Mouse (Mus musculus) kidney, postnatal 0 days (tissue): Measurements from ENCODE around the gene Tedc2. TPM values are rescaled to one million over a fixed set of nuclear protein-coding genes. Genes with fewer than 3 reads are reported as not detected.

Experiments
- ATAC-seq: fragments of 200-750 bp; cut with Nextera tagmentation; replicated peaks from 2 replicates; pipeline ENCODE4 v1.8.0; 2017; ENCODE audit warnings: low read depth, moderate number of reproducible peaks, moderate TSS enrichment, moderate library complexity; ENCODE audit not compliant: low FRiP score
- DNase-seq: peaks from one replicate; pipeline ENCODE4 v3.0.0-alpha.2; 2016; ENCODE audit warnings: low spot score
- H3K27ac ChIP-seq: fragments of 300-500 bp; sonication (generic); 2 replicates; pipeline ENCODE4 v1.5.1; 2014; ENCODE audit warnings: mild to moderate bottlenecking
- H3K27me3 ChIP-seq: fragments of 300-500 bp; sonication (generic); 2 replicates; pipeline ENCODE4 v1.6.1; 2014; ENCODE audit warnings: low read length, mixed read lengths; ENCODE audit not compliant: insufficient read depth
- H3K36me3 ChIP-seq: fragments of 300-500 bp; sonication (generic); 2 replicates; pipeline ENCODE4 v1.6.1; 2014; ENCODE audit warnings: low read length, mixed read lengths; ENCODE audit not compliant: insufficient read depth
- H3K4me1 ChIP-seq: fragments of 300-500 bp; sonication (generic); replicated peaks from 2 replicates; pipeline ENCODE4 v1.6.1; 2014; ENCODE audit warnings: antibody characterized with exemption, low read length, mixed read lengths; ENCODE audit not compliant: insufficient read depth
- H3K4me2 ChIP-seq: fragments of 300-500 bp; sonication (generic); 2 replicates; pipeline ENCODE4 v1.6.1; 2014; ENCODE audit warnings: mild to moderate bottlenecking, low read length, moderate library complexity, mixed read lengths
- H3K4me3 ChIP-seq: fragments of 300-500 bp; sonication (generic); replicated peaks from 2 replicates; pipeline ENCODE4 v1.5.1; 2014; ENCODE audit warnings: low read depth, low read length
- H3K9ac ChIP-seq: fragments of 300-500 bp; sonication (generic); 2 replicates; pipeline ENCODE4 v1.6.1; 2014; ENCODE audit warnings: low read depth, low read length
- H3K9me3 ChIP-seq: fragments of 300-500 bp; sonication (generic); replicated peaks from 2 replicates; pipeline ENCODE4 v1.6.1; 2016; ENCODE audit warnings: low read length, inconsistent platforms, mixed read lengths
- CTCF ChIP-seq: IDR thresholded peaks from 2 replicates; pipeline ENCODE4 v1.5.1; 2016; ENCODE audit warnings: antibody characterized with exemption, low read depth, mild to moderate bottlenecking, moderate library complexity
- WGBS: fragments of 180-500 bp; shearing (Covaris S2); extraction: QIAGEN DNeasy Blood & Tissue Kit; methylation state at CpG from one replicate; pipeline ENCODE4 v1.1.7; 2014; 5-methylcytosine and 5-hydroxymethylcytosine counted together
- polyA plus RNA-seq: library from polyadenylated mRNA; unstranded; fragments of >200 nt; fragmentation: Nextera tagmentation; extraction: Ambion mirVana; gene quantifications from 2 replicates; pipeline ENCODE4 v1.2.1, GENCODE M21; 2015

Tedc2 gene
- polyA plus RNA-seq, 1 experiment from 2014 or later, result 6.7 TPM

DNA sequence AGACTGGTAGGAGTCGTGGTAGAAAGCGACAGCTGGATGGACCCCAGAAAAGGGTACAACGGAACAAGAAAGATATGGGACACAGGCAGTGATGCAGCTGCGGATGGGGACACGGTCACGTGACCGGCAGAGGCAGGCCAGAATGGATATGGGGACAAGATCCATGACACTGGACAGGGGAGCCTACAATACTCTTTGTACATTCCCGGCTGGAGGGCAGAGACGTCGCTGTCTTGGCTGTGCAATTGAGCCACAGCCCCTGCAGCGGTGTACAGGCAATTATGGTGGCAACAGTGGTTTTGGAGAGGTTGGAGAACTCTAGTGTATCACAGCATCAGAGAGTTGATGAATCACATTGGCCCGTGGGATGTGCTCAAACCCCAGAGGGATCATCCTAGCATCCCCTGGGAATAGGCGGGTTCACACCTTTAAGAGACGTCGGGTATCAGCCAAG lies 14.7 kb downstream of the Tedc2 start:
- peaks cover 33% of the 10 kb centered on the region for H3K4me1 ChIP-seq
- H3K9ac ChIP-seq, result peak overlapping the region; percentile 63; the same call in 1 of the 2 replicates
- peak; percentile 61 for DNase-seq
- peak overlapping the region; percentile 97 for H3K4me2 ChIP-seq
- ATAC-seq, result peak; percentile 6; the same call in 1 of the 2 replicates
- H3K27ac ChIP-seq, result no peak overlapping the region
- H3K4me3 ChIP-seq, result peak overlapping the region; percentile 58
- peaks cover 3% of the 10 kb centered on the region; the same call in 1 of the 2 replicates for H3K27me3 ChIP-seq
- no peaks in the 10 kb centered on the region for H3K36me3 ChIP-seq
- H3K9me3 ChIP-seq, result no peaks in the 10 kb centered on the region
- 9% methylated on average over 15 of the region's 15 CpGs for WGBS
- no peak for TF ChIP-seq CTCF

GRCm38 (mm10) chr17:24205284-24205888 lies 15.3 kb downstream of the Tedc2 start, which contains the start of gene Tbc1d24:
Gene Tbc1d24, minus strand, starts transcription at chr17:24205562.
- WGBS, result under 1% methylated on average over 62 of the region's 65 CpGs
- peaks cover 33% of the 10 kb centered on the region for H3K4me1 ChIP-seq
- ATAC-seq (peak; percentile 58), DNase-seq (peak; percentile 92)
- H3K9ac ChIP-seq, result peak within 1 kb of the TSS; percentile 63
- peak within 1 kb of the TSS; percentile 58 for H3K4me3 ChIP-seq
- no peak for TF ChIP-seq CTCF
- H3K27ac ChIP-seq, result no peak within 1 kb of the TSS
- peaks cover 3% of the 10 kb centered on the region; the same call in 1 of the 2 replicates for H3K27me3 ChIP-seq
- no peaks in the 10 kb centered on the region for H3K9me3 ChIP-seq
- H3K4me2 ChIP-seq, result peak within 1 kb of the TSS; percentile 97
- no peaks in the 10 kb centered on the region for H3K36me3 ChIP-seq

GRCm38 (mm10) chr17:24204846-24205245 lies 15.8 kb downstream of the Tedc2 start:
- no peaks in the 10 kb centered on the region for H3K9me3 ChIP-seq
- H3K36me3 ChIP-seq, result no peaks in the 10 kb centered on the region
- 5% methylated on average over 7 of the region's 7 CpGs for whole genome bisulfite sequencing
- peak overlapping the region; percentile 63 for H3K9ac ChIP-seq
- peaks cover 34% of the 10 kb centered on the region for H3K4me1 ChIP-seq
- H3K4me3 ChIP-seq, result peak overlapping the region; percentile 58
- no peak for ATAC-seq
- H3K27ac ChIP-seq, result no peak overlapping the region
- H3K27me3 ChIP-seq, result no peaks in the 10 kb centered on the region; the same call in 1 of the 2 replicates
- peak overlapping the region; percentile 97 for H3K4me2 ChIP-seq
- no peak for DNase-seq
- TF ChIP-seq CTCF, result no peak

- DNase-seq (no peak), ATAC-seq (no peak)
- no peak overlapping the region for H3K4me3 ChIP-seq
- no peak for TF ChIP-seq CTCF
- H3K9me3 ChIP-seq, result no peaks in the 10 kb centered on the region
- H3K27ac ChIP-seq, result no peak overlapping the region
- WGBS, result 88% methylated on average over 3 of the region's 3 CpGs
- H3K27me3 ChIP-seq, result no peaks in the 10 kb centered on the region; the same call in 1 of the 2 replicates
- H3K4me2 ChIP-seq, result no peak overlapping the region
- no peaks in the 10 kb centered on the region for H3K36me3 ChIP-seq
- no peak overlapping the region for H3K9ac ChIP-seq
- peaks cover 29% of the 10 kb centered on the region for H3K4me1 ChIP-seq
These were observed 16.8 kb downstream of the Tedc2 start for GRCm38 (mm10) chr17:24203611-24204534.

DNA sequence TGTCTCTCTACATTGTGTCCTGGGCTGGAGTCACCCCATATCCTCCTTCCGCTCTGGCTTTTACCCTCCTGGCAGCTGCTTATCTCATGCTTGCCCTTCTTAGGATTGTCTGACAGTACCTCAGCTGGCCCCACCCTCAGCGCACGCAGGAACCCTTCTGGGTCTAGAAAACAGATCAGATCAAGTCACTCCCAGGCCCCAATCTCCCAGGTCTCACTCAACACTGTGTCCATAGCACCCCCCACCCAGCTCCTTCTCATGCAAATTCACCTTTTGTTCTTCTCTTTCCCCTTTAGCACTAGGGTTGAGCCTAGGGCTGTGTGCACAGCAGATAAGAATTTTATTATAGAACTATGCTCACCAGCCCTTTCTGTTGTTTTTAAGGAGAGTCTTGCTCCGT lies 17.6 kb downstream of the Tedc2 start:
- TF ChIP-seq CTCF, result no peak
- ATAC-seq, result no peak

DNA sequence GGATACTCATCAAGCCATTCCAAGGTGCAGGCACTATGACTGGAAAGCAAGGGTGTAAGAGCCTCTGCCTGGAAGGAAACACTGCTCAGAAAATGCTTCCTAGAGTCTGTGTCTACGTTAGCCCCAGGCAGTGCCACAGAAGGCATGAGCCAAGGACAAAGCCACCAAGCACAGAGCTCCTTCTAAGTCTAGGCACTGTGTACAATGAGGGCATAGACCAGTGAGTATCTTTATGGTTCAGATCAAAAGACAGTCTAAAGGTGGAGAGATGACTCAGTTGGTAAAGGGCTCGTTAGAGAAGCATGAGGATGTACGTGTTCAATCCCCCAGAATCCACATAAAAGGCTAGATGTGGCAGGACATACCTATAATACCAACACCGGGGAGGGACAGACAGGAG lies 19.6 kb downstream of the Tedc2 start:
- H3K4me2 ChIP-seq, result no peak overlapping the region
- H3K9ac ChIP-seq, result no peak overlapping the region
- H3K27ac ChIP-seq, result no peak overlapping the region
- peaks cover 15% of the 10 kb centered on the region for H3K4me1 ChIP-seq
- TF ChIP-seq CTCF, result no peak
- DNase-seq, result no peak
- H3K4me3 ChIP-seq, result no peak overlapping the region
- H3K9me3 ChIP-seq, result no peaks in the 10 kb centered on the region
- no peaks in the 10 kb centered on the region for H3K27me3 ChIP-seq
- 81% methylated on average over 4 of the region's 4 CpGs for WGBS
- no peak for ATAC-seq
- no peaks in the 10 kb centered on the region for H3K36me3 ChIP-seq

More for the DNA sequence above, 17.6 kb downstream of the Tedc2 start:
- H3K9me3 ChIP-seq, result no peaks in the 10 kb centered on the region
- H3K36me3 ChIP-seq, result no peaks in the 10 kb centered on the region
- no peaks in the 10 kb centered on the region; the same call in 1 of the 2 replicates for H3K27me3 ChIP-seq
- 67% methylated on average over 4 of the region's 4 CpGs for WGBS
- DNase-seq, result no peak
- H3K27ac ChIP-seq, result no peak overlapping the region
- no peak overlapping the region for H3K9ac ChIP-seq
- H3K4me2 ChIP-seq, result no peak overlapping the region
- no peak overlapping the region for H3K4me3 ChIP-seq
- peaks cover 21% of the 10 kb centered on the region for H3K4me1 ChIP-seq
